Mouse (Mus musculus): ENCODE measurements at regions not wholly inside any gene's neighbourhood (a gene's known extent, or its start where the extent isn't known, plus 50 kb on each side); places are given as distances from the start of the nearest gene placed in this dataset.

DNA sequence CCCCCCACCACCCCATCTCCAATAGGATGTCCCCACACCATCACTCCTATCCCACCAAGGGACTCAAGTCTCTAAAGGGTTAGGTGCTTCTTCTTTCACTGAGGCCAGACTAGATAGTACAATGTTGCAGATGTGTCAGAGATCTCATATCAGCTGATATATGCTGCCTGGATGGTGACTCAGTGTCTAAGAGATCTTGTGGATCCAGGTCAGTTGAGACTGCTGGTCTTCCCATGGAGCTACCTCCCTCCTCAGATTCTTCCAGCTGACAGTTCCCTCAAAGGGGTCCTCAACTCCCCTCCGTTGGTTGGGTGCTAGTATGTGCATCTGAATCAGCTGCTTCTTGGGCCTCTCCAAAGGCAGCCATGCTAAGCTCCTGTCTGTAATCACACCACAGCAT is 580.7 kb upstream of the Pcdh10 start:
- Histone ChIP-seq H3K4me3 (ENCODE audit: low read length) (no peak overlapping the region), H3K9me3 (ENCODE audit: control insufficient read depth, low read length) (no peaks in the 10 kb centered on the region), H3K27me3 (replicated peaks; ENCODE audit: control insufficient read depth, insufficient read depth, low read length) (no peaks in the 10 kb centered on the region), H3K4me2 (ENCODE audit: low read depth, low read length) (no peak overlapping the region), H3K27ac (ENCODE audit: low read length) (no peak overlapping the region), H3K36me3 (ENCODE audit: control insufficient read depth, insufficient read depth, low read length) (no peaks in the 10 kb centered on the region), H3K9ac (ENCODE audit: low read depth, low read length) (no peak overlapping the region), H3K4me1 (ENCODE audit: control insufficient read depth, insufficient read depth, low read length) (no peaks in the 10 kb centered on the region)
- 79% methylated on average over 1 of the region's 1 CpGs for WGBS
- no peak for ATAC-seq

DNA sequence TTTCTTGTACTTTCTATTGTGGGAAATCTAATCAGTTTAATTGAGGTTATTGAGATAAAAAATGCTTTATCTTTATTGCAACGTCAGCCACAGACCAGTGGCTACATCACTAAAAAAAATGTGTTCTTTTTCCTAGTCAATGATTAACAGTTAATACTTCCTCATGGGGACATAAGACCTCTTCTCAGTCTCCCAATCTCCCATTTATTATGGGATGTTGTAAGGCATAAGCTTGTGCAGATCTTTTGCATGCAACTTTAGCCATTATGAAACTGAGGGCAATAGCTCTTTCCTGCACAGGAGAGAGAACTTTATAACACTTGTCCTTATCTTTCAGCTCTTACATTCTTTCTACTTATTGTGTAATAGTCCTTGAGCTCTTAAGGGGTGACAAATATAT is 558.8 kb upstream of the Pcdh10 start:
- WGBS, result 48% methylated on average over 1 of the region's 1 CpGs

More for the DNA sequence above, 558.8 kb upstream of the Pcdh10 start:
- peak; percentile 100 for ATAC-seq
- Histone ChIP-seq H3K4me1 (ENCODE audit: control insufficient read depth, insufficient read depth, low read length) (no peaks in the 10 kb centered on the region), H3K4me2 (ENCODE audit: low read depth, low read length) (no peak overlapping the region), H3K4me3 (ENCODE audit: low read length) (no peak overlapping the region), H3K36me3 (ENCODE audit: control insufficient read depth, insufficient read depth, low read length) (no peaks in the 10 kb centered on the region), H3K9me3 (ENCODE audit: control insufficient read depth, low read length) (no peaks in the 10 kb centered on the region), H3K9ac (ENCODE audit: low read depth, low read length) (no peak overlapping the region), H3K27ac (ENCODE audit: low read length) (no peak overlapping the region), H3K27me3 (replicated peaks; ENCODE audit: control insufficient read depth, insufficient read depth, low read length) (no peaks in the 10 kb centered on the region)

Data from intestine, embryonic 16.5 days (tissue).